In genomic region chr9:64960117-64960977, GRCm38 (mm10) we compare ENCODE assay signal across 8 mouse cellular contexts. TPM values are rescaled to one million over a fixed set of nuclear protein-coding genes. Genes with fewer than 3 reads are reported as not detected.
DNase-seq lines count a peak whose midpoint lies in the region; ATAC-seq and TF ChIP-seq lines count a peak whose summit lies in the region.

Gene Ints14 (plus strand): TSS chr9:64960905.

- no peaks in the 10 kb centered on the region for H3K4me1 ChIP-seq in bone marrow, adult 2 months (ENCODE audit: control insufficient read depth, insufficient read depth, low read length)
- H3K4me1 ChIP-seq in embryonic facial prominence, embryonic 15.5 days, result peaks cover 17% of the 10 kb centered on the region
- peaks cover 7% of the 10 kb centered on the region for H3K4me1 ChIP-seq in limb, embryonic 14.5 days (ENCODE audit: control insufficient read depth, insufficient read depth, low read length)
- H3K4me1 ChIP-seq in midbrain, postnatal 0 days (ENCODE audit: insufficient read depth, low read length), result peaks cover 6% of the 10 kb centered on the region; the same call in 1 of the 2 replicates

- H3K36me3 ChIP-seq in embryonic facial prominence, embryonic 15.5 days, result peaks cover 13% of the 10 kb centered on the region
- peaks cover 26% of the 10 kb centered on the region for H3K36me3 ChIP-seq in limb, embryonic 14.5 days (ENCODE audit: control insufficient read depth, insufficient read depth, low read length)
- H3K36me3 ChIP-seq in midbrain, postnatal 0 days (ENCODE audit: insufficient read depth, low read length), result peaks cover 6% of the 10 kb centered on the region

- peak; percentile 93; the same call in 1 of the 2 replicates for TF ChIP-seq POLR2A in bone marrow, adult 2 months (IDR thresholded peaks at IDR 0.05; ENCODE audit: borderline replicate concordance, control insufficient read depth, low read depth, low read length)
- peak; percentile 82; the same call in 1 of the 2 replicates for TF ChIP-seq POLR2A in limb, embryonic 14.5 days (IDR thresholded peaks at IDR 0.05; ENCODE audit: borderline replicate concordance, extremely low read depth, insufficient read depth, insufficient read length)

- H3K4me3 ChIP-seq in bone marrow, adult 2 months (replicated peaks; ENCODE audit: control insufficient read depth, low read depth, low read length), result peak within 1 kb of the TSS; percentile 75
- H3K4me3 ChIP-seq in embryonic facial prominence, embryonic 15.5 days (replicated peaks), result peak within 1 kb of the TSS; percentile 78
- peak within 1 kb of the TSS; percentile 82 for H3K4me3 ChIP-seq in limb, embryonic 14.5 days (replicated peaks; ENCODE audit: low read length)
- H3K4me3 ChIP-seq in midbrain, postnatal 0 days (ENCODE audit: low read depth, low read length), result peak within 1 kb of the TSS; percentile 77

- H3K9me3 ChIP-seq in embryonic facial prominence, embryonic 15.5 days (replicated peaks), result no peaks in the 10 kb centered on the region
- H3K9me3 ChIP-seq in limb, embryonic 14.5 days (ENCODE audit: control insufficient read depth, low read length), result no peaks in the 10 kb centered on the region
- H3K9me3 ChIP-seq in midbrain, postnatal 0 days (ENCODE audit: low read length), result no peaks in the 10 kb centered on the region

- H3K27ac ChIP-seq in bone marrow, adult 2 months (ENCODE audit: control insufficient read depth, insufficient read depth, low read depth, low read length, poor library complexity), result peak within 1 kb of the TSS; percentile 77
- H3K27ac ChIP-seq in embryonic facial prominence, embryonic 15.5 days (replicated peaks), result peak within 1 kb of the TSS; percentile 90
- H3K27ac ChIP-seq in limb, embryonic 14.5 days (replicated peaks; ENCODE audit: low read depth, low read length), result peak within 1 kb of the TSS; percentile 87
- H3K27ac ChIP-seq in midbrain, postnatal 0 days (ENCODE audit: low read depth, low read length), result peak within 1 kb of the TSS; percentile 90

- no peaks in the 10 kb centered on the region for H3K27me3 ChIP-seq in embryonic facial prominence, embryonic 15.5 days
- no peaks in the 10 kb centered on the region for H3K27me3 ChIP-seq in limb, embryonic 14.5 days (ENCODE audit: control insufficient read depth, insufficient read depth, low read length)
- H3K27me3 ChIP-seq in midbrain, postnatal 0 days (ENCODE audit: insufficient read depth, low read length), result no peaks in the 10 kb centered on the region

- peak within 1 kb of the TSS; percentile 94 for H3K9ac ChIP-seq in embryonic facial prominence, embryonic 15.5 days
- peak within 1 kb of the TSS; percentile 96 for H3K9ac ChIP-seq in limb, embryonic 14.5 days (ENCODE audit: low read depth, low read length, severe bottlenecking)
- peak within 1 kb of the TSS; percentile 86 for H3K9ac ChIP-seq in midbrain, postnatal 0 days (replicated peaks; ENCODE audit: low read length, poor library complexity, severe bottlenecking)

- peak; percentile 97 for ATAC-seq in embryonic facial prominence, embryonic 15.5 days (ENCODE audit: insufficient number of reproducible peaks, low FRiP score, low TSS enrichment, low read depth)
- ATAC-seq in limb, embryonic 14.5 days (ENCODE audit: low FRiP score, low read depth), result peak; percentile 95
- peak; percentile 94 for ATAC-seq in midbrain, postnatal 0 days (ENCODE audit: low FRiP score)

- peak; percentile 98 for DNase-seq in 416B (ENCODE audit: low read depth)
- peak; percentile 97 for DNase-seq in heart, adult 8-10 months (ENCODE audit: low spot score)
- peak; percentile 97 for DNase-seq in kidney, adult 9 months
- peak; percentile 96 for DNase-seq in limb, embryonic 14.5 days (ENCODE audit: low spot score)
- DNase-seq in midbrain, postnatal 0 days (ENCODE audit: low spot score), result peak; percentile 97
- peak; percentile 97 for DNase-seq in spleen, postnatal 14 days (ENCODE audit: low spot score in 2 of 2)

- TF ChIP-seq CTCF in bone marrow, adult 2 months (IDR thresholded peaks at IDR 0.05; ENCODE audit: control insufficient read depth, insufficient read depth, low read length), result peak; percentile 78
- peak; percentile 85 for TF ChIP-seq CTCF in midbrain, postnatal 0 days (IDR thresholded peaks at IDR 0.05)

- H3K4me2 ChIP-seq in embryonic facial prominence, embryonic 15.5 days (replicated peaks), result peak within 1 kb of the TSS; percentile 57
- peak within 1 kb of the TSS; percentile 57 for H3K4me2 ChIP-seq in limb, embryonic 14.5 days (replicated peaks; ENCODE audit: low read depth, low read length, severe bottlenecking)
- H3K4me2 ChIP-seq in midbrain, postnatal 0 days (ENCODE audit: low read depth, low read length, poor library complexity, severe bottlenecking), result peak within 1 kb of the TSS; percentile 74

- WGBS in bone marrow, adult 2 months, result 12% methylated on average over 29 of the region's 29 CpGs
- 4% methylated on average over 29 of the region's 29 CpGs for whole genome bisulfite sequencing in embryonic facial prominence, embryonic 15.5 days
- WGBS in limb, embryonic 14.5 days, result 2% methylated on average over 27 of the region's 29 CpGs
- 5% methylated on average over 28 of the region's 29 CpGs for WGBS in midbrain, postnatal 0 days

RNA-seq across cellular contexts. Expression of gene Ints14, which starts in this region (rescaled TPM):
- 7.7 and 9.0 TPM in 2 replicates for polyA plus RNA-seq in bone marrow, adult 2 months (2011; ENCODE audit: insufficient read depth, insufficient read length, low replicate concordance, missing spikeins)
- 44.5 and 45.2 TPM in 2 replicates for polyA plus RNA-seq in embryonic facial prominence, embryonic 15.5 days (2015; fragmentation: Nextera tagmentation; extraction: Ambion mirVana)
- total RNA-seq in heart, adult 8-10 months (2022), result 10 to 100 TPM; 12.8 to 17.2 (median 14.2) TPM
- polyA plus RNA-seq in limb, embryonic 14.5 days (2012; rRNA removed), result 37.0 and 38.1 TPM in 2 replicates
- 50.4 and 50.5 TPM in 2 replicates for polyA plus RNA-seq in limb, embryonic 14.5 days (2014; fragmentation: Nextera tagmentation; extraction: Ambion mirVana)
- 29.5 and 29.7 TPM in 2 replicates for total RNA-seq in midbrain, postnatal 0 days (2014; rRNA removed)
- polyA plus RNA-seq in midbrain, postnatal 0 days (2015; fragmentation: Nextera tagmentation; extraction: Ambion mirVana), result 28.4 and 30.1 TPM in 2 replicates

Comparison
In these comparisons a context has a peak if more than half of its experiments do, and no peak if none do; other contexts are left out.
1. Peak in every context shown above with its lines: DNase-seq, ATAC-seq, H3K4me3 ChIP-seq and H3K27ac ChIP-seq.